Mouse (Mus musculus) liver, embryonic 14.5 days (tissue): Measurements from ENCODE around the gene Tubgcp3. TPM values are rescaled to one million over a fixed set of nuclear protein-coding genes. Genes with fewer than 3 reads are reported as not detected.

Experiments
- ATAC-seq: fragments of 200-750 bp; cut with Nextera tagmentation; 2 replicates; pipeline ENCODE4 v1.8.0; 2017; ENCODE audit warnings: moderate number of reproducible peaks, mild to moderate bottlenecking, moderate library complexity; ENCODE audit not compliant: insufficient read depth
- DNase-seq, 3 experiments: peaks; one replicate each; pipeline ENCODE4 v3.0.0-alpha.2; 2012 to 2013; ENCODE audit warnings: low read depth in 3 of 3, low spot score in 3 of 3
- H3K27ac ChIP-seq: fragments of 300-500 bp; sonication (generic); 2 replicates; pipeline ENCODE4 v1.5.1; 2014; ENCODE audit warnings: moderate library complexity, mild to moderate bottlenecking, control low read depth, inconsistent platforms
- H3K27me3 ChIP-seq: fragments of 300-500 bp; sonication (generic); 2 replicates; pipeline ENCODE4 v1.6.1; 2014; ENCODE audit warnings: mild to moderate bottlenecking, low read length, moderate library complexity; ENCODE audit not compliant: control insufficient read depth, insufficient read depth
- H3K36me3 ChIP-seq: fragments of 300-500 bp; sonication (generic); replicated peaks from 2 replicates; pipeline ENCODE4 v1.6.1; 2014; ENCODE audit warnings: low read depth; ENCODE audit not compliant: control insufficient read depth, insufficient read depth
- H3K4me1 ChIP-seq, 2 experiments: fragments of 200-500 bp in 1 of 2; fragments of 300-500 bp in 1 of 2; sonication (generic) in 1 of 2; replicated peaks; 2 replicates each; pipeline ENCODE4 v1.6.1; 2012 to 2014; ENCODE audit warnings: antibody characterized with exemption in 1 of 2, inconsistent platforms in 1 of 2, low read length in 1 of 2; ENCODE audit not compliant: control insufficient read depth in 2 of 2, insufficient read depth in 2 of 2
- H3K4me2 ChIP-seq: fragments of 300-500 bp; sonication (generic); 2 replicates; pipeline ENCODE4 v1.6.1; 2014; ENCODE audit warnings: low read depth, mild to moderate bottlenecking, control low read depth, moderate library complexity
- H3K4me3 ChIP-seq, 2 experiments: fragments of 200-500 bp in 1 of 2; fragments of 300-500 bp in 1 of 2; sonication (generic) in 1 of 2; 2 replicates each; pipeline ENCODE4 v1.5.1; 2012 to 2014; ENCODE audit warnings: low read depth in 2 of 2, low read length in 2 of 2, mild to moderate bottlenecking in 2 of 2, control low read depth in 1 of 2, inconsistent platforms in 1 of 2, moderate library complexity in 1 of 2; ENCODE audit not compliant: insufficient read depth in 1 of 2
- H3K9ac ChIP-seq: fragments of 300-500 bp; sonication (generic); replicated peaks from 2 replicates; pipeline ENCODE4 v1.6.1; 2014; ENCODE audit warnings: mild to moderate bottlenecking, control low read depth, moderate library complexity
- H3K9me3 ChIP-seq: fragments of 300-500 bp; sonication (generic); 2 replicates; pipeline ENCODE4 v1.6.1; 2016; ENCODE audit warnings: low read length, mixed read lengths; ENCODE audit not compliant: control insufficient read depth
- CTCF ChIP-seq: IDR thresholded peaks from 2 replicates; pipeline ENCODE4 v1.5.1; 2016; ENCODE audit warnings: antibody characterized with exemption, low read depth, control low read depth
- EP300 ChIP-seq: IDR thresholded peaks from 2 replicates; pipeline ENCODE4 v1.6.1; 2016; ENCODE audit warnings: antibody characterized with exemption, low read depth
- WGBS: fragments of 180-500 bp; shearing (Covaris S2); extraction: QIAGEN DNeasy Blood & Tissue Kit; methylation state at CpG from one replicate; pipeline ENCODE4 v1.1.7; 2014; ENCODE audit not compliant: insufficient replicate concordance; 5-methylcytosine and 5-hydroxymethylcytosine counted together
- polyA plus RNA-seq, 2 experiments: library from polyadenylated mRNA; depleted of rRNA in 1 of 2; stranded (reverse) in 1 of 2; unstranded in 1 of 2; fragments of >200 nt; fragmentation: Nextera tagmentation in 1 of 2; extraction: Ambion mirVana in 1 of 2; gene quantifications; 2 replicates each; pipeline versions ENCODE4 v1.2.1 to v1.2.3; 2012 to 2014

Tubgcp3 gene
- polyA plus RNA-seq, 2 experiments = 26.1 to 39.4 TPM

- H3K9ac ChIP-seq = no peak overlapping the region
- no peak overlapping the region for H3K27ac ChIP-seq
- DNase-seq (no peak), ATAC-seq (no peak)
- H3K4me3 ChIP-seq = no peak overlapping the region
- no peaks in the 10 kb centered on the region for H3K36me3 ChIP-seq
- WGBS = 23% methylated on average over 8 of the region's 8 CpGs
- TF ChIP-seq EP300 = no peak
- TF ChIP-seq CTCF = no peak
- H3K9me3 ChIP-seq = no peaks in the 10 kb centered on the region
- no peaks in the 10 kb centered on the region for H3K27me3 ChIP-seq
- no peak overlapping the region for H3K4me2 ChIP-seq
- H3K4me1 ChIP-seq = no peaks in the 10 kb centered on the region
These were observed 30.2 kb upstream of the Tubgcp3 start for GRCm38 (mm10) chr8:12702290-12702689.

DNA sequence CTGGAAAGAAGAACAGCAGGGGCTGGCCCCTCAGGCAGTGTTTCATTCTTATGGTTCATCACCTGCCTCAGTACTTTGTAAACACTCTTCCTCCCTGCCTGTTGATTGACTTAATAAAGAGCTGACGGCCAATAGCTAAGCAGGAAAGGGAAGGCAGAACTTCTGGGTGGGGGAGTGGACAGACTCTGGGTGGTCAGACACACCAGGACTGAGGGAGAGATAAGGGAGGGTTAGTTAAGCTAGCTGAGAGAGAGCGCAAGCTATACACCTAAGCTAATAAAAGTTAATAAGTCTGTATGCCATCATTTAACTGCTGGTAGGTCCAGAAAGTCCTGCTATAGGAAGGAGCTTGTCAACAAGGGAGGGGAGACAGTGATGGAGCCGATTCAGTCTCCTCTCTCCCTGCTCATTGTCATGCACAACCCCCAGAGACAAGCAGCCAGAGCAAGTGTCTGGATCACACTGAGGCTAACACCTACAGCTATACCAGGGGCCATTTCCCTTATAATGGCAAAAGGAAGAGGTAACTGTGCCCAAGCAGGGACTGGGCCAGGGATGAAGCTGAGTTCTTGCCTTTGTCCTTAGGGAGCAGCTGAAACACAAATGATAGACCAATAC, 26.7 kb upstream of the Tubgcp3 start:
- Histone ChIP-seq H3K9ac (no peak overlapping the region), H3K4me2 (no peak overlapping the region), H3K4me3 (no peak overlapping the region), H3K27me3 (no peaks in the 10 kb centered on the region), H3K9me3 (no peaks in the 10 kb centered on the region), H3K4me1 (no peaks in the 10 kb centered on the region), H3K36me3 (no peaks in the 10 kb centered on the region), H3K27ac (no peak overlapping the region)
- DNase-seq (no peak), ATAC-seq (no peak)
- no peak for TF ChIP-seq EP300
- no peak for TF ChIP-seq CTCF
- 30% methylated on average over 3 of the region's 3 CpGs for WGBS

DNA sequence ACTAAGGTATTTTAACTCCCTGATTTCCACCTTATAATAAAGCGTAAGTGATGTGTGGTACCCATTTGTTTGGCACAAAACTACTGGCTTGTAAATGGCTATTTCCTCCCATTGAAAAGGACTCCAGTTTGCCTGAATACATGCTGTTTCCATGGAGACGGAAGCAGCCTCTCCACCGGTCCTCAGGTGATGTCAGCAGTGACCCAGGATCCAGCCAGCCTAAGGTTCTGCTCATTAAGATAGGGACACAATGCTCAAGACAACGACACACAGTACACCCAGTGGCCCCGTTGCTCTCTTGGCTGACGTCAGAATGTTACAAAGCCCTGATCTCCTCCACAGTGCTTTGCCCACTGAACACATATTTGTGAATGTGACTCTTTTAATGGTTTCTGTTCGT, 16.8 kb upstream of the Tubgcp3 start:
- 49% methylated on average over 7 of the region's 7 CpGs for WGBS
- Histone ChIP-seq H3K4me1 (no peaks in the 10 kb centered on the region), H3K4me3 (no peak overlapping the region), H3K36me3 (no peaks in the 10 kb centered on the region), H3K27me3 (no peaks in the 10 kb centered on the region; the same call in 1 of the 2 replicates), H3K9me3 (no peaks in the 10 kb centered on the region), H3K4me2 (no peak overlapping the region), H3K27ac (no peak overlapping the region), H3K9ac (no peak overlapping the region)
- no peak for ATAC-seq
- no peak for TF ChIP-seq EP300
- no peak for TF ChIP-seq CTCF
- no peak for DNase-seq

DNA sequence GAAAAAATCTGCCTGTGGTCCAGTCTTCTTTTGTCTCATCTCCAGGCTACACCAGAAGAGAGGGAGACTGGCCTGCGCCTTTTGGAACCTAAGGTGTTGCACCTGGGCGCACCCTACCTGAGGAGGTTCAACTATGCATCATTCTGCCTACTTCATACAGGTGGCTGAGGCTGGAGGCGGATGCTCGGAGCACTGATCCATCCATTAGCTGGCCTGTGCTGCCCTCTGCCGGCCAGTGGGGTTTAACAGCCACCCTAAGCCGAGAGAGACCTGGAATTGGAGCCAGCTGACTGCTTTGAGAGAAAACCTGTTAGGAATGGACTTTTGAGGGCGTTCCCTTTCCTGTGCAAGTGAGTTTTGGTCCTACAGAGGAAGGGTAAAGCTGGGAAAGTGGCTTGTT, 5.5 kb upstream of the Tubgcp3 start:
- Histone ChIP-seq H3K36me3 (no peaks in the 10 kb centered on the region), H3K4me1 (peaks cover 0 to 3% of the 10 kb centered on the region in 2 experiments; a peak in 2 of 4 replicates), H3K4me2 (no peak overlapping the region), H3K27me3 (no peaks in the 10 kb centered on the region; the same call in 1 of the 2 replicates), H3K9ac (no peak overlapping the region), H3K9me3 (no peaks in the 10 kb centered on the region), H3K4me3 (no peak overlapping the region), H3K27ac (no peak overlapping the region)
- TF ChIP-seq EP300 = no peak
- peak; percentile 94 for TF ChIP-seq CTCF
- 5% methylated on average over 7 of the region's 7 CpGs for WGBS
- ATAC-seq = 0 out of 2 replicates have a peak, but pooled peaks have one; percentile 23
- DNase-seq = peak; percentile 31 to 41 (median 37)

DNA sequence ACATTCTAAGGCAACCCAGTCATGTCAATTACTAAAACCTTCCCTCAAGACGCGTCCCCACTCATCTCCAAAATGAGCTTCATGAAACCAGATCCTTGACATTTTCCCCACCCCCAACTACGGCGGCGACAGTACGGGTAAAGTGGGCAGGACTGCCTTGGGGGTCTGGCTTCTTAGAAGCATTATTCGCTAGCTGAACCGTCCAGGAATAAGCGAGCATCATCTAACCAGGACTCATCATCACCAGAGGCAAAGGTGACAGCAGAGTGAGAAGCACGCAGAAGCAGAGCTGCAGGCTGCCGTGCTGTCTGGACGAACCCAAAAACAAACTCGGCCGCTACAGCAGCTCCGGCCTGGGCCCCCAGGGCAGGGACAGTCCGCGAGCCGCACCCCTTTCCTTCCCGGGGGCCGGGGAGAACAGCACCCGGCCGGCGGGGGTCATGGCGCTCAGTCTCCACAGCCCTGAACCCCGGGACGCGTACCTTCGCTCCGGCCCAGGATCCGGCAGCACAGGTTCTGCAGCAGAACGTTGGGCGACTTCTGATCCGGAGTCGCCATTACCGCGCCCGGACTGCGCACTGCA, 484 bp downstream of the Tubgcp3 start:
- Histone ChIP-seq H3K4me2 (peak overlapping the region; percentile 87), H3K27ac (peak overlapping the region; percentile 72), H3K27me3 (no peaks in the 10 kb centered on the region), H3K9me3 (no peaks in the 10 kb centered on the region), H3K4me1 (peaks cover 17 to 21% of the 10 kb centered on the region in 2 experiments), H3K36me3 (peaks cover 14% of the 10 kb centered on the region), H3K4me3 (peak overlapping the region; percentile 94 to 96), H3K9ac (peak overlapping the region; percentile 89)
- TF ChIP-seq CTCF (no peak), EP300 (no peak)
- ATAC-seq (peak; percentile 76), DNase-seq (peak in 1 of 3 experiments; percentile 22)
- under 1% methylated on average over 38 of the region's 38 CpGs for WGBS
